20 mouse cellular contexts compared by ENCODE assay signal in genomic region chr6:145909943-145910342, GRCm38 (mm10). TPM values are rescaled to one million over a fixed set of nuclear protein-coding genes. Genes with fewer than 3 reads are reported as not detected.
DNase-seq lines count a peak whose midpoint lies in the region; ATAC-seq lines count a peak whose summit lies in the region.
"Had no signal": no experiment of that assay in that cellular context is flagged by ENCODE, and none has a peak within 500 bp of the region (broad histone marks: within the 10 kb centered on the region; RNA-seq: fewer than 3 reads in every experiment).

No protein-coding gene starts in this region.

- DNase-seq in 416B (ENCODE audit: low read depth) (peak; percentile 28), A20 (ENCODE audit: low read depth, low spot score) (peak; percentile 19)
- no peak for DNase-seq in kidney, postnatal 25 days
- no peak for DNase-seq in lung, postnatal 10 days
- no peak for DNase-seq in layer of hippocampus, postnatal 14 days (ENCODE audit: low spot score in 2 of 2)
- DNase-seq: adrenal gland, postnatal 10 days; adrenal gland, postnatal 36 days; cerebellum, adult 2 months; cerebellum, postnatal 10 days; cerebellum, postnatal 36 days; gastrocnemius, postnatal 10 days; gastrocnemius, postnatal 36 days; heart, adult 18-20 months; heart, postnatal 10 days; heart, postnatal 4 days had no signal

- peak; percentile 71 to 77; a peak in 3 of 4 replicates for ATAC-seq in hematopoietic stem cell, adult 5-6 weeks (replicated peaks in 1 of 2; ENCODE audit: insufficient read depth in 1 of 2, low FRiP score in 2 of 2, low TSS enrichment in 1 of 2, low read depth in 1 of 2, poor library complexity in 2 of 2, severe bottlenecking in 2 of 2)
- 0 out of 2 replicates have a peak, but pooled peaks have one; percentile 30 for ATAC-seq in neutrophil, adult 5-6 weeks (ENCODE audit: extremely low read depth, insufficient number of reproducible peaks, low FRiP score, poor library complexity, severe bottlenecking)
- ATAC-seq: forebrain, embryonic 13.5 days; forebrain, embryonic 16.5 days; Patski had no signal

RNA-seq across cellular contexts. Expression of gene Sspn, which starts 21.5 kb away (rescaled TPM):
- total RNA-seq in hematopoietic stem cell, adult 5-6 weeks (2017) = 0.05 TPM in 1 of 2 replicates, not detected in the other
- total RNA-seq in neutrophil, adult 5-6 weeks (2017) = 1.2 and 1.4 TPM in 2 replicates
- 1 to 10 TPM; 5.2 to 5.9 TPM for total RNA-seq in layer of hippocampus, postnatal 14 days (2021)

RNA-seq across cellular contexts. Expression of gene Bhlhe41, which starts 44.6 kb away (rescaled TPM):
- total RNA-seq in hematopoietic stem cell, adult 5-6 weeks (2017) = 0.05 TPM in 1 of 2 replicates, not detected in the other
- 1.7 and 2.2 TPM in 2 replicates for total RNA-seq in neutrophil, adult 5-6 weeks (2017)
- total RNA-seq in layer of hippocampus, postnatal 14 days (2021) = 10 to 100 TPM; 20.4 to 25.0 TPM

Comparison
In these comparisons a context has a peak if more than half of its experiments do, and no peak if none do; other contexts are left out.
1. DNase-seq: peak in 416B (single experiment) and A20 (single experiment); none in kidney, postnatal 25 days (0 of 2), lung, postnatal 10 days (single experiment) and layer of hippocampus, postnatal 14 days (0 of 2).